Mouse (Mus musculus) stomach, embryonic 14.5 days (tissue): ENCODE measurements around the gene Inpp4b. TPM values are rescaled to one million over a fixed set of nuclear protein-coding genes. Genes with fewer than 3 reads are reported as not detected.

Experiments used
- ATAC-seq: fragments of 200-750 bp; cut with Nextera tagmentation; 2 replicates; pipeline ENCODE4 v1.8.0; 2017; ENCODE audit warnings: low read depth, moderate TSS enrichment; ENCODE audit not compliant: insufficient number of reproducible peaks, insufficient read depth, low FRiP score
- H3K27ac ChIP-seq: fragments of 300-500 bp; sonication (generic); 2 replicates; pipeline ENCODE4 v1.5.1; 2014; ENCODE audit warnings: mild to moderate bottlenecking, low read length, moderate library complexity, mixed read lengths
- H3K27me3 ChIP-seq: fragments of 300-500 bp; sonication (generic); 2 replicates; pipeline ENCODE4 v1.6.1; 2014; ENCODE audit warnings: low read length, control low read depth, mixed read lengths; ENCODE audit not compliant: control insufficient read depth, insufficient read depth
- H3K36me3 ChIP-seq: fragments of 300-500 bp; sonication (generic); 2 replicates; pipeline ENCODE4 v1.6.1; 2014; ENCODE audit warnings: mild to moderate bottlenecking, control low read depth, low read length, moderate library complexity, mixed read lengths; ENCODE audit not compliant: control insufficient read depth, insufficient read depth
- H3K4me1 ChIP-seq: fragments of 300-500 bp; sonication (generic); 2 replicates; pipeline ENCODE4 v1.6.1; 2014; ENCODE audit warnings: low read length, control low read depth, mixed read lengths; ENCODE audit not compliant: control insufficient read depth, insufficient read depth
- H3K4me2 ChIP-seq: fragments of 300-500 bp; sonication (generic); replicated peaks from 2 replicates; pipeline ENCODE4 v1.6.1; 2014; ENCODE audit warnings: low read depth, low read length, control low read depth
- H3K4me3 ChIP-seq: fragments of 300-500 bp; sonication (generic); 2 replicates; pipeline ENCODE4 v1.5.1; 2014; ENCODE audit warnings: low read depth, low read length, control low read depth
- H3K9ac ChIP-seq: fragments of 300-500 bp; sonication (generic); replicated peaks from 2 replicates; pipeline ENCODE4 v1.6.1; 2014; ENCODE audit warnings: low read depth, mild to moderate bottlenecking, control low read depth, low read length, moderate library complexity, mixed read lengths
- H3K9me3 ChIP-seq: fragments of 300-500 bp; sonication (generic); 2 replicates; pipeline ENCODE4 v1.6.1; 2016; ENCODE audit warnings: low read depth, low read length, control low read depth; ENCODE audit not compliant: control insufficient read depth
- WGBS: fragments of 180-500 bp; shearing (Covaris S2); extraction: QIAGEN DNeasy Blood & Tissue Kit; methylation state at CpG from one replicate; pipeline ENCODE4 v1.1.7; 2014; 5-methylcytosine and 5-hydroxymethylcytosine counted together
- polyA plus RNA-seq: library from polyadenylated mRNA; unstranded; fragments of >200 nt; fragmentation: Nextera tagmentation; extraction: Ambion mirVana; gene quantifications from 2 replicates; pipeline ENCODE4 v1.2.1, GENCODE M21; 2014

The Inpp4b gene
- polyA plus RNA-seq, 1 experiment from 2014 or later = 5.2 TPM

DNA sequence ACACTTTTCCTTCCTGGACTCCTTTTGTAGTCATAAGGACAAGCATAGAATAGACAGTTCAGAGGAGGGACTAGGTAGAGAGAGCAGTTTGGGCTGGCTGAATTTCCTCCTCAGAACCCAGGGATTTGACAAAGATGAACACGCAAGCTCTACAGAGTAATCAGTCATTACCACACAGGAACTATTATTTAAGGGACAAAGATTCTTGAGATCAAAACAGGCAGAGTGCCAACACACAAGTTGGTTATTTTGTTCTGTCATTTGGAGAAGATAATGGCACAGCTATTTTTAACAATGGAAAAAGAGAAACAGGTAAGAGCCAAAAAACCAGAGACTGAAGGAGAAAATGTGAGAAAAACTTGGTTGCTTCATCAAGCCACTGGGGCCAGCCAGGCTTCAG lies 143.3 kb downstream of the Inpp4b start:
- Histone ChIP-seq H3K27me3 (no peaks in the 10 kb centered on the region), H3K4me3 (no peak overlapping the region), H3K4me2 (no peak overlapping the region), H3K36me3 (no peaks in the 10 kb centered on the region), H3K27ac (no peak overlapping the region), H3K9ac (no peak overlapping the region), H3K4me1 (no peaks in the 10 kb centered on the region), H3K9me3 (no peaks in the 10 kb centered on the region)
- no peak for ATAC-seq
- 67% methylated on average over 1 of the region's 1 CpGs for WGBS

- 71% methylated on average over 2 of the region's 2 CpGs for WGBS
- no peak overlapping the region for H3K27ac ChIP-seq
- H3K27me3 ChIP-seq = no peaks in the 10 kb centered on the region
- H3K9me3 ChIP-seq = no peaks in the 10 kb centered on the region
- no peaks in the 10 kb centered on the region for H3K36me3 ChIP-seq
- ATAC-seq = no peak
- H3K9ac ChIP-seq = no peak overlapping the region
- no peak overlapping the region for H3K4me3 ChIP-seq
- no peak overlapping the region for H3K4me2 ChIP-seq
- H3K4me1 ChIP-seq = no peaks in the 10 kb centered on the region
Measured at GRCm38 (mm10) chr8:81489894-81490661, 147.7 kb downstream of the Inpp4b start.

DNA sequence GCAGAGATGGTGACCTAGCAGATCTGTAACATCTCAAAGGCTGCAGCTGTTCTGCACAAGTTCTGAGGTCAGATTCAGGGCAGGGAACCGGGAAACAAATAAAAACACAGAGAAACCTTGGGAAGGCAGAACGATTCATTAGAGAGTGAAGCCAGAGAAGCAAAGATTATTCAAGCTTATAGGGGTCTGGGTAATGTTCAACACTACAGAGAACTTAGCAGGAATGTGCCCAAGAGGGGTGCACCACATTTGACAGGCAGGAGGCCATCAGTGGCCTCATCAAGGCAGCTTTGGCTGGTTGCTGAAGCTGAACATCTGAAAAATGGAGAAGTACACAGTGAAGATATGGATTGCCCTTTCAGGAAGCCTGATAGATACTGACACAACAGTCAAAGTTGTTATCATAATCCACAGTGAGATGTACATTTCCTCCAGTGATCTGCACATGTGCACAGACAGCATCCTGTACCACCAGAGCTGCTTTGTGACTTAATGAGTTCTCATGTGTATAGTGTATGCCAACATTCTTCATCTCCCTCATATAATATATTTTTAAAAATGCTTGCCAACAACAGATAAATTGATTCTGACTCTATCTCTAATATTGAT lies 148.8 kb downstream of the Inpp4b start:
- H3K36me3 ChIP-seq = no peaks in the 10 kb centered on the region
- no peak overlapping the region for H3K9ac ChIP-seq
- no peak overlapping the region for H3K27ac ChIP-seq
- H3K4me2 ChIP-seq = no peak overlapping the region
- no peaks in the 10 kb centered on the region for H3K9me3 ChIP-seq
- no peaks in the 10 kb centered on the region for H3K27me3 ChIP-seq
- H3K4me3 ChIP-seq = no peak overlapping the region
- no peaks in the 10 kb centered on the region for H3K4me1 ChIP-seq
- 27% methylated on average over 2 of the region's 2 CpGs for WGBS
- ATAC-seq = no peak

- H3K4me3 ChIP-seq = no peak overlapping the region
- H3K27me3 ChIP-seq = no peaks in the 10 kb centered on the region
- no peak overlapping the region for H3K4me2 ChIP-seq
- no peaks in the 10 kb centered on the region for H3K9me3 ChIP-seq
- no peak for ATAC-seq
- H3K9ac ChIP-seq = no peak overlapping the region
- H3K4me1 ChIP-seq = no peaks in the 10 kb centered on the region
- no peak overlapping the region for H3K27ac ChIP-seq
- no peaks in the 10 kb centered on the region for H3K36me3 ChIP-seq
- WGBS = 80% methylated on average over 3 of the region's 3 CpGs
Measured at GRCm38 (mm10) chr8:81491706-81492204, 149.4 kb downstream of the Inpp4b start.

DNA sequence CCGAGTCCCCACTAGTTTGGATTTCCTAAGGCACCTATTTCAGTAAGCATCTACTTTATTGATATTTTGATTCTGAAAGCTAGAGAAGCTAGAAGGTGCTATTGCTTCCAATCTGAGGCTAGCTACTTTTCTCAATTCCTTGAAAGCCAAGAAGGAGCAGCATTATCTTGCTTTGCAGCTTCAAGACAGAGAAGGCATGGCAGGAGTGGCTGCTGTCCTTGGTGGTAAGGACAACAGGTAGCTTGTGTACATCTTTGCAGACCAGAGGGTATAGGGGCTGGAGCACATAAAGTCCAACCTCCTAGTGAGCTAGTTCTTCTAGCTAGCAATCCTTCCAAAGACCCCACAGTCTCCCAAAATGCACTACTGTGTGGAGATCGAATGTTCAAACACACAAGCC lies 152.5 kb downstream of the Inpp4b start:
- no peaks in the 10 kb centered on the region for H3K36me3 ChIP-seq
- H3K4me3 ChIP-seq = no peak overlapping the region
- H3K27me3 ChIP-seq = no peaks in the 10 kb centered on the region
- 88% methylated on average over 2 of the region's 2 CpGs for WGBS
- no peak for ATAC-seq
- H3K4me2 ChIP-seq = no peak overlapping the region
- no peak overlapping the region for H3K9ac ChIP-seq
- no peak overlapping the region for H3K27ac ChIP-seq
- H3K4me1 ChIP-seq = no peaks in the 10 kb centered on the region
- H3K9me3 ChIP-seq = no peaks in the 10 kb centered on the region

DNA sequence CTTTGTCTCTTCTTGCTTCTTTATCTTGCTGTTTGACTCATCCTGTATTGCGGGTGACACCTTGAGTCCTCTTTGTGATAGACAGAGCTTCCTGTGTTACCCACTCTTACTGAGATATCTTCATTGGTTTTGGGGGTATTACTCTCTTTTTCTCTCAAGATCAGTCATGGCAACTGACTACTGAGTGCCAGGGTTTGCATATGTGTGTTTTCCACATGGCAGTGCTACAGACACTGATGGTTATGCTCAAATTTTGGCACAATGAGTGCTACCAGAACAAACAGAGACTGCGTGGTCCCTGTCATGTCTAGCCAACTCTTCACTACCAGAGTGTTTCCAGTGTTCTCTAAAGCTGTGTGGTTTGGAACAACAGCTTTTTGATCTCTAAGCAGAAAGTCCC lies 155.3 kb downstream of the Inpp4b start:
- no peaks in the 10 kb centered on the region for H3K36me3 ChIP-seq
- no peak overlapping the region for H3K27ac ChIP-seq
- no peaks in the 10 kb centered on the region for H3K27me3 ChIP-seq
- 81% methylated on average over 2 of the region's 2 CpGs for WGBS
- no peak overlapping the region for H3K4me3 ChIP-seq
- H3K4me2 ChIP-seq = no peak overlapping the region
- no peak overlapping the region for H3K9ac ChIP-seq
- no peak for ATAC-seq
- H3K9me3 ChIP-seq = no peaks in the 10 kb centered on the region
- H3K4me1 ChIP-seq = no peaks in the 10 kb centered on the region

GRCm38 (mm10) chr8:81502216-81502615 lies 159.9 kb downstream of the Inpp4b start:
- Histone ChIP-seq H3K4me1 (no peaks in the 10 kb centered on the region), H3K36me3 (no peaks in the 10 kb centered on the region), H3K4me3 (no peak overlapping the region), H3K4me2 (no peak overlapping the region), H3K27ac (no peak overlapping the region), H3K9ac (no peak overlapping the region), H3K9me3 (no peaks in the 10 kb centered on the region), H3K27me3 (no peaks in the 10 kb centered on the region)
- ATAC-seq = no peak
- 78% methylated on average over 2 of the region's 2 CpGs for WGBS

DNA sequence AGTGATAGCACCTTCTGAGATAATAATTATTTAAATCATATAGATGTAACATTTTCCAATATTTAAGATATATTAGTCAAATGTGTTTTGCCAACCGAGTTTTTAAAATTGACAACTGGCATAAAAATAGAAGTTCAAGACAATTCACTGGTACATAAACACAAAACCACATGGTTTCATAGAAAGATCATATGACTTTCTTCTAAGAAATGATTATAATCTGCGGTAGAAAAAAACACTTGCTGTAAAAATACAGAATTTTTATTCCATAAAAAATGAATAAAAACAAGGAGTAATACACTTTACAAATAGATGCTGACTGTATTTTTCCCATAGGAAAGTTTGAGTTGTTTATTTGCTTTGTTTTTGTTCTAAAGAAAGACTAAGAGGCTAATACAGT lies 160.6 kb downstream of the Inpp4b start:
- H3K27me3 ChIP-seq = no peaks in the 10 kb centered on the region
- no peak overlapping the region for H3K4me2 ChIP-seq
- WGBS = 78% methylated on average over 2 of the region's 2 CpGs
- no peaks in the 10 kb centered on the region for H3K36me3 ChIP-seq
- no peaks in the 10 kb centered on the region for H3K4me1 ChIP-seq
- no peak overlapping the region for H3K4me3 ChIP-seq
- ATAC-seq = no peak
- H3K9ac ChIP-seq = no peak overlapping the region
- no peaks in the 10 kb centered on the region for H3K9me3 ChIP-seq
- no peak overlapping the region for H3K27ac ChIP-seq
